Mouse (Mus musculus): ENCODE measurements around the gene Gin1.

The Gin1 gene

DNA sequence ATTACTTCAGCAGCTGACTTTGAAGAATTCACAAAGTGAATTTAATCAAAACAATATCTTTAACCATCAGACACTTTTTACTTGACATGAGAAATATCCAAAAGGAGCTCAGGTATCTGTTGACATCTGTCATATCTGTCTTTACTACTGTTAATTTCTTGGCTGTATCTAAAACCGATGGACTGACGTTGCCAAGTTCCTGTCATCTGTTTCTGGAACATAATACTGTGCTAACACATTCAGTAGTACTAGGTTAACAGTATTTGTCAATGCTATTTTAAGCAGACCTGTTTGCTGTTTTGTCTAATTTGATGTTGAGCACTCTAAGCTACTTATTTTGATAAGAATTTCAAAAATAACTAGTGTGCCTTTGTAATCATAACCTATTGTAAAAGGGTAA lies 18.5 kb downstream of the Gin1 start:
- DNase-seq = no peak

DNA sequence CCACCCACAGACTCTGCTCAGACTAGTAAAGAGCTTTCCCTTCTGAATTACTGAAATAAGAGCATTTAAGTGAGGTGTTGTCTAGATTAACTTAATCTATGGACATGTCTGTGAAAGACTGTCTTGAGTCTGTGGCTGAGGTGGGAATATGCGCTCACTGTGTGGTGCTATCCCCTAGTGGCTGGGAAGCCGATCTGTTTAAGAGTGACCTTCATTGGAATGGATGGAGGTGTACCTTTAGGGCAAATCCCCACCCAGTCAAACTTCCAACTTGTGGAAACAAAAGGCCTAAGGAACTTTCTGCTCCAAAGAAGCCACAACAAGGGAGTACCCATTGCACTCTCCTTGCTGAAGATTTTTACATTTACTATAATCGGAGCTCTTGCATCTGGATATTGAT lies 24.1 kb downstream of the Gin1 start:
- no peak for DNase-seq

DNA sequence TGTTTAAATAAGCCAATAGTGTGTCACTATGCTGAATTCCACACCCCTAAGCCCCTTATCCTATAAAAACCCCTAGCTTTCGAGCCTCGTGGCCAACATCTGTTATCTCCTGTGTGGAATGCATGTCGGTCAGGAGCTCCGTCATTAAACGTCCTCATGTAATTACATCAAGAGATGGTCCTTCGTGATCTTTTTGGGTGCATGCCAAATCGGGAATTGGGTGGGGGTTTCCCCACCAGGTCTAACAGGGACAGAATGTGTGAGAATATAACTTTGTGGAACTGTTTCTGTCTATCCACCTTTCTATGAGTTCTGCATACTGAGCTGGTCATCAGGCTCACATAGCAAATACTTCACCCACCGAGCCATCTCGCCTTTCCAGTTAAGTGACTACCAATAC lies 26.0 kb downstream of the Gin1 start:
- DNase-seq = no peak

DNA sequence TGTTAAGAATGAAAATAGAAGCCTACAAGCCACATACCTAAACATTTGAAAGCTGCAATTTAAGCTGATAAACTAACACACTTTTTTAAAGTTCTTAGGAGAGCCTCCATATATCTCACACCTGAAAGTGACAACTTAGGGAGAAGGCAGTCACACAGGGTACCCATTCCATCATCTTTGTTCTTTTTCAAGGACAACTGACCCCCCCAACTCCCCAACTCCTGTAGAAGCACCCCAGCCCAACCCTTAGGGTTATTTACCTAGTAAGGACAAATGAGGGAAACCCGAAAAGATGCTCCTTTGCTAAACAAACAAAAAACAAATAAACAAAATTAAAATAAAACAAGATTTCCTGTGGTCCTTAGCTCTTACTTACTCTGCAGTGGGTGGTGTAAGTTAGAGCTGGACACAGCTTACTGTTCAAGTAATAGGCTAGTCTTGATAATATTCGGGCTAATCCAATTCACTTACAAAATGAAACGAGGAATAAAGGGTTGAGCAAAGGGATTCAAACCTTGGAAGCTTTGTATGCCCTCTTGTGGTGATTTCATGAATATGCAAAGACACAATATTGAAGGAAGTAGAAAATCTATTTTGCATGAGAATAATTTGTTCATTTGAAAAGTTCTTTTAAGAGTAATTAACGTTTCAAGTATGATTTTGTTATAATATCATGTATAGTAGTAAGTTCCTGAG lies 32.4 kb downstream of the Gin1 start:
- DNase-seq = peak; percentile 40

DNA sequence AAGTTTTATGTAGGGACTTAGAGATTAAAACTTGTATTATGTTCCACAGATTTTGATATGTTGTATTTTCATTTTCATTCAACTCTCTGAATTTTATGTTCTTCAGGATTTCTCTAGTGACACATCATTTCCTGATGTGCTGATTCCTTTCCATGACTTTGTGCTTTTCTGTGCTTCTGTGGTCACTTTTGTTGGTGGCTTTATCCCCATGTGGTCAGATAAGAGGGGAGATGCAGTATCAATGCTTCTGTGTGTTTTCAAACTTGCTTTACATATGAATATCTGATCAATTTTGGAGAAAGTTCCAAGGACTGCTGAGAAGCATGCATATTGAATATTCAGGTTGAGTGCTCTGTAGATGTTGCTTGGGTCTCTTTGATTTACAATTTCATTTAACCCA lies 34.5 kb downstream of the Gin1 start:
- DNase-seq = no peak

DNA sequence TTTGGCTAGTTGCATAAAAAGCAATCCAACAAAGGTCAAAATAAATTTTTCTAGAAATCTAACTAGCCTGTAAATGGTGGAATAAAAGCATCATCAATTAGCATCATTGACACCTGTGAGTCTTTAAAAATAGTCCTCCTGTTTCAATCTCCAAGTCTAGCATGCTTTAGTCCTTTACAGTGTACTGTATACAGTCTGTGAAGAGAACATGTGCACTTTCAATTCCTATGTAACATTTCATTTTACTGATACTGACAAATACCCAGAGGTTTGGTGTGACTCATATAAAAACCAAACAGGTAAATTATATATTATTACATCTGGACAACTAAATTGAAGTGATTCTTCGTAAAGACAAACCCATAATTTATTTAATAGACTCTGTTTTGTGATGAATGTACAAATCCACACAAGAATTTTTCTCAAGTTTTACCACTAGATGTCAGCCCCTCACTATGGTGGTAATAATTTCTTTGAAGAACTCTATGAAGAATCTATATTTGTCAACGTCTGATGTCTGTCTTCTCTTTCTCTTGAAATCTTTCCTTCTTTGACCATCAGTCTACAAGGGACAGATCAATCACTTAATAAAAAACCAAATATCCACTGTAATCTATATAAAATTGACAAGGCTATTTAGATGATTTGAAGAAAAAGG lies 39.4 kb downstream of the Gin1 start:
- DNase-seq = peak; percentile 41

DNA sequence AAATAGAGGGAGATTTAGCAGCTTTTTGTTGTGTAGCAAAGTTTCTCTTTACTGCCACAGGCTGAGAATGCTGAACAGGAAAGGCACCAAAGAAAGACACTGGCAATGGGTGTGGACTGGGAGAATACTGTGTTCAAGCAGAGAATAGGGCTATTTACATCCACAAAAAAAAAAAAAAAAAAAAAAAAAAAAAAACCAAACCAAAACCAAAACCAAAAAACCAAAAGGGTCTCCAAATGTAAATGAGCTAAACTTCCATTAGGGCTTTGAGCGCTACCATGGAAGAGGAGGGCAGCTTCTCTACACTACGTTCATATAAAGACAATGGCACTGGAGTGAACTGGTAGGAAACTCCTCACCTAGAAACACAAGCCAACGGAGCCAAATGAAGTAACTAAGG lies 51.3 kb downstream of the Gin1 start:
- no peak for DNase-seq

DNA sequence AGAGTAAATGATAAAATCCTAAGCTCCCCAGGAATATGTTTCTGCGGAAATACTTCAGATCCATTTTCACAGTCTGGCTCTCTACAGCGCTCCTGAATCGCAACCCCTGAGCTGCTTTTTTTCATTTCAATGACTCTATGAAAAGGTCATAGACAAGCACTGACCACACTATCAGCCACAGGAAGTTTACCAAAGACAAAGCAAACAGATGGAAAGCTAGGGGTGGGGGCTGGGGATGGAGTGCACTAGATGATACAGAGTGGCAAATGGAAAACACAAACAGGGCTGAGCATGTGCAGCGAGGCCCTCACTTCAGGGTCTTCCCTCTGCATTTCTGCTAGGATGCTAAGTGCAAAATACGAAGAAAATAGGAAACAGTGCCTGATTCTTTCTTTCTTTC lies 52.2 kb downstream of the Gin1 start:
- no peak for DNase-seq

DNA sequence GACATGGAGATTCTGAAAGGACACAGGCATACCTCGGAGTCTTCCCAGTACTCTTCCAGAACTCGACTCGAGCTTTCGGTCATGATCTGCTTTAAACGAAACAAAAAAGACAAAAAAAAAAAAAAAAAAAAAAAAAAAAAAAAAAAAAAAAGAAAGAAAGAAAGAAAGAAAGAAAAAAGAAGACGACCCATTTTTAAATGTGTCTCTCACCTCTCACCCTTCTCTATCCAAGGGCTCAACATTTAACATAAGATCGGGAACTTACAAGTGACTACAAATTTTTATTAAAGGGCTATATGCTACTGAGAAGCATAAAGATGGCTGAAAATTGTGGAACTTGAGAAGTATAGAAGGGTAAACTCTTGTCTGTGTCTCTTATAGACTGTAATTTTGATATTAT lies 52.9 kb downstream of the Gin1 start:
- DNase-seq = no peak

DNA sequence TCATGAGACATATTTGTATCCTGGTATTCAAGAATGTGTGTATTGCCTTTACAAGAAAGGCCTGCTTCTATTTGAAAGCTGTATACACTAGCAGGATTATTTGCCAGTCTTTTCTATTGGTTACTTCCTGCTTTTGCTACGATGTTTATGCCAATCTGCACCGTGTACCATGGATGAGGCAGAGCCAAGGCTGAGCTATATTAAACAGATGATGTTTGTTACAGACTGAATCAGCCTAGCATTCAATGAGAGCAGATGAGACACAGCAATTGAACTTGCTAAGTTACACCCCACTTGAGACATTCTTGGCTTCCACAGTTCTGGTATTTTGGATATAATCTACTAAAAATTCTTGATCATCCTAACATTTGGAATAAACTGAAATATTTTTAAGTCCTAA lies 57.6 kb downstream of the Gin1 start:
- DNase-seq = no peak

DNA sequence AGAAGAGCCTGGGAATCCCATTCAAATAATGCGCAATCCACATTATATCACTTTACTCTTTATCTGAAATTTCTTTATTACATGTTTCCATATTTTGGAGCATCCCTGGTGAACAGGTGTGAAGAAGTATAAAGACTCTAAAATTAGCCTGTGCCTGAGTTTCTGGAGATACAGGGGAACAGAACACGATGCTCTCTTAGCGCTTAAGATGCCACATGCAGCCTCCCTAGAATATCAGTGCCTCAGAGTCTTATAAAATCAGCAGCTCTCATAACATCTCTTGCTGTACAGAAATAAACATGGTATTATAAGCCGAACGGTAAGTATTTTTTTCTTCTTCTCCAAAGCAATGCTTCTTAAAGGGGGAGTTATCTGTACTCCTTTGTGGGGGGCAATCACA lies 58.1 kb downstream of the Gin1 start:
- DNase-seq = no peak

DNA sequence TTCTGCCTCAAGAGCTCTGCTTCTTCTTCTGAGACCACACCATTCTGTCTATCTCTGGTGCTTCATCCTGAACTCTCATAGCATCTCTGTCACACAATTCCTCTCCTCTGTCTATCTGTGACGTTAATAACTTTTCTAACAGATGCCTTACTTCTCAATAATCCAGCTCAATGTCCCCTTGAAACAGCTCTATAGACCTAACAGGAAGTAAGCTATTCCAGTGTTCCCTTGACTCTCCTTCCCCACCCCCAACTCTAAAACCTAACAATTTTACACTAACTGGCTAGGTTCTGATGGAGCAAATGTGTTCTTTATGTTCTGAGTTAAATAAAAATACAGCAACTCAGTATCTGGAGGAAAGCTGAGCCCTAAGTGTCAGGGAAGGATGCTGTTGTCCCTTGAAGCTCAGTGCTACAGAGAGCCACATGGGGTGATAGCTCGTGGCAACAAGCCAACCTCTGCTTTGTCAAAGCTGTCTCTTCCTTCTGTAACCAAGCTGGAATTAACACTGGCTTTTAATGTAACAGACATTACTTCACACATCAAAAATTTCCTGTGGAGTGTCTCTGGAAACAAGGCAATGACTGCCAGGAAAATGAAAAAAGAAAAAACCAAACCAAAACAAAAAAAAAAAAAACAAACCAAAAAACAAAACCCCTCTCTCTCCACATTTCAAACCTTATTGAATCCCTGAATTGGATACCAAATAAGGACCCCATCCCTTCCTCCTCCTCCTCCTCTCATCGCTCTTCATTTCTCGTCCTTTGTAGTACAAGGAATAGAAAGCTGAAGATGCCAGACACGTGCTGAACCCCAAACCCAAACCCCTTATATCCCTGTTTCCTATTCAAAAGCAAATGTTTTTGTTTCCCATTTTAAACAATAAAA lies 63.7 kb downstream of the Gin1 start:
- no peak for DNase-seq

DNA sequence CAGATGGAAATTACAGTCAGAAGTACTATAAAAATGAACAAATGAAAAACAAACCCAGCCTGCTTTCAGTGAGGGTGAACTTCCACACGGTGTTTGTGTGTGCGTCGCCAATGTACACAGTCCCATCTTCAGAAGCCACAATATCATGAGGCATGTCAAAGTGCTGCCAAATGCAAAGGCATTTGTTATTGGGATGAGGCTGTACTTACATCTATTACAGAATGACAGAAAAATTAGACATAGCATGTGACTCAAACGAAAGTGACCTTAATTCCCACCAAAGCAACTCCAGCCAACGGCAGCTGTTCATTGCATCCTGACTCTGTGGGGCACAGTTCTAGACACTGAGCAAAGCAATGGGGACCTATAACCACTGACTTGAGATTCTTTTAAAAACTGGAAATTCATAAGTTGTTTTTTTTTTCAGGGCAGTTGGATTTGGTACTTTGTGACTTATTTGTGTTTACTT lies 64.4 kb downstream of the Gin1 start:
- DNase-seq = no peak

Data from embryo, embryonic 11 days (tissue).